Comparison of ENCODE assay signal across 10 mouse cellular contexts in genomic region chr8:71680471-71680870, GRCm38 (mm10). TPM values are rescaled to one million over a fixed set of nuclear protein-coding genes. Genes with fewer than 3 reads are reported as not detected.
DNase-seq lines count a peak whose midpoint lies in the region; ATAC-seq and TF ChIP-seq lines count a peak whose summit lies in the region.
"Had no signal": no experiment of that assay in that cellular context is flagged by ENCODE, and none has a peak within 500 bp of the region (broad histone marks: within the 10 kb centered on the region; RNA-seq: fewer than 3 reads in every experiment).

No protein-coding gene starts in this region.

- 4% methylated on average over 21 of the region's 21 CpGs for WGBS in forebrain, embryonic 13.5 days
- WGBS in forebrain, embryonic 11.5 days, result 4% methylated on average over 21 of the region's 21 CpGs
- 2% methylated on average over 21 of the region's 21 CpGs for WGBS in midbrain, embryonic 11.5 days
- 4% methylated on average over 21 of the region's 21 CpGs for WGBS in midbrain, embryonic 16.5 days
- 11% methylated on average over 21 of the region's 21 CpGs for WGBS in kidney, postnatal 0 days
- 14% methylated on average over 21 of the region's 21 CpGs for WGBS in neural tube, embryonic 15.5 days

- ATAC-seq in forebrain, embryonic 13.5 days, result no peak
- ATAC-seq in forebrain, embryonic 11.5 days (replicated peaks; ENCODE audit: low FRiP score), result no peak
- ATAC-seq in midbrain, embryonic 11.5 days (ENCODE audit: low FRiP score), result no peak
- ATAC-seq in midbrain, embryonic 16.5 days, result no peak
- ATAC-seq in kidney, postnatal 0 days (replicated peaks; ENCODE audit: low FRiP score, low read depth), result no peak
- ATAC-seq in neural tube, embryonic 15.5 days (ENCODE audit: low FRiP score), result no peak

- no peak overlapping the region for H3K9ac ChIP-seq in forebrain, embryonic 13.5 days
- no peak overlapping the region for H3K9ac ChIP-seq in forebrain, embryonic 11.5 days (ENCODE audit: low read length)
- no peak overlapping the region for H3K9ac ChIP-seq in midbrain, embryonic 11.5 days (ENCODE audit: low read length)
- no peak overlapping the region for H3K9ac ChIP-seq in midbrain, embryonic 16.5 days (ENCODE audit: low read depth, low read length)
- H3K9ac ChIP-seq in kidney, postnatal 0 days (ENCODE audit: low read depth, low read length), result no peak overlapping the region
- no peak overlapping the region for H3K9ac ChIP-seq in neural tube, embryonic 15.5 days (replicated peaks)

- no peak overlapping the region for H3K4me3 ChIP-seq in forebrain, embryonic 13.5 days
- no peak overlapping the region for H3K4me3 ChIP-seq in forebrain, embryonic 11.5 days (ENCODE audit: low read depth, low read length)
- no peak overlapping the region for H3K4me3 ChIP-seq in midbrain, embryonic 11.5 days (ENCODE audit: low read depth, low read length)
- no peak overlapping the region for H3K4me3 ChIP-seq in midbrain, embryonic 16.5 days (ENCODE audit: low read depth, low read length)
- H3K4me3 ChIP-seq in kidney, postnatal 0 days (replicated peaks; ENCODE audit: low read depth, low read length), result no peak overlapping the region
- 0 out of 2 replicates have a peak overlapping the region, but pooled peaks have one; percentile 3 for H3K4me3 ChIP-seq in neural tube, embryonic 15.5 days (replicated peaks)

- H3K9me3 ChIP-seq in forebrain, embryonic 13.5 days (replicated peaks), result no peaks in the 10 kb centered on the region
- H3K9me3 ChIP-seq in forebrain, embryonic 11.5 days (ENCODE audit: control insufficient read depth, low read length), result no peaks in the 10 kb centered on the region
- H3K9me3 ChIP-seq in midbrain, embryonic 11.5 days (ENCODE audit: control insufficient read depth, low read length), result no peaks in the 10 kb centered on the region
- no peaks in the 10 kb centered on the region for H3K9me3 ChIP-seq in midbrain, embryonic 16.5 days (replicated peaks; ENCODE audit: control insufficient read depth, low read length, poor library complexity, severe bottlenecking)
- H3K9me3 ChIP-seq in kidney, postnatal 0 days (replicated peaks; ENCODE audit: low read length), result no peaks in the 10 kb centered on the region
- no peaks in the 10 kb centered on the region for H3K9me3 ChIP-seq in neural tube, embryonic 15.5 days (replicated peaks)

- no peak for TF ChIP-seq CTCF in kidney, postnatal 0 days (IDR thresholded peaks at IDR 0.05; ENCODE audit: low read depth)

- no peak for DNase-seq in forebrain, embryonic 11.5 days (ENCODE audit: low spot score)
- peak; percentile 93 for DNase-seq in midbrain, embryonic 11.5 days (ENCODE audit: low spot score, missing footprints)
- no peak for DNase-seq in kidney, postnatal 0 days (ENCODE audit: low spot score)
- DNase-seq in c-Kit-positive CD71-positive TER-119-positive erythroid progenitor cells, embryonic 14.5 days (ENCODE audit: low spot score), result no peak
- no peak for DNase-seq in frontal cortex, adult 2 months (ENCODE audit: extremely low spot score in 1 of 2, low spot score in 1 of 2)
- DNase-seq: thymus, adult 18-20 months had no signal

- H3K27ac ChIP-seq in forebrain, embryonic 13.5 days, result no peak overlapping the region
- no peak overlapping the region for H3K27ac ChIP-seq in forebrain, embryonic 11.5 days (ENCODE audit: low read depth, low read length)
- no peak overlapping the region for H3K27ac ChIP-seq in midbrain, embryonic 11.5 days (ENCODE audit: low read depth, low read length)
- no peak overlapping the region for H3K27ac ChIP-seq in midbrain, embryonic 16.5 days (ENCODE audit: low read length)
- H3K27ac ChIP-seq in kidney, postnatal 0 days, result no peak overlapping the region
- no peak overlapping the region for H3K27ac ChIP-seq in neural tube, embryonic 15.5 days (replicated peaks)

- H3K4me1 ChIP-seq in forebrain, embryonic 13.5 days, result 0 out of 2 replicates have a peak, but pooled peaks cover 8% of the 10 kb centered on the region
- H3K4me1 ChIP-seq in forebrain, embryonic 11.5 days (replicated peaks; ENCODE audit: control insufficient read depth, insufficient read depth, low read length), result peaks cover 4% of the 10 kb centered on the region; the same call in 1 of the 2 replicates
- peaks cover 3% of the 10 kb centered on the region for H3K4me1 ChIP-seq in midbrain, embryonic 11.5 days (ENCODE audit: control insufficient read depth, insufficient read depth, low read length)
- peaks cover 13% of the 10 kb centered on the region for H3K4me1 ChIP-seq in midbrain, embryonic 16.5 days (ENCODE audit: control insufficient read depth, insufficient read depth, low read length)
- H3K4me1 ChIP-seq in kidney, postnatal 0 days (replicated peaks; ENCODE audit: insufficient read depth, low read length), result peaks cover 12% of the 10 kb centered on the region
- H3K4me1 ChIP-seq in neural tube, embryonic 15.5 days, result peaks cover 35% of the 10 kb centered on the region

- H3K4me2 ChIP-seq in forebrain, embryonic 13.5 days, result 0 out of 2 replicates have a peak overlapping the region, but pooled peaks have one; percentile 4
- no peak overlapping the region for H3K4me2 ChIP-seq in forebrain, embryonic 11.5 days (ENCODE audit: low read depth, low read length, severe bottlenecking)
- H3K4me2 ChIP-seq in midbrain, embryonic 11.5 days, result no peak overlapping the region
- no peak overlapping the region for H3K4me2 ChIP-seq in midbrain, embryonic 16.5 days (ENCODE audit: low read length)
- H3K4me2 ChIP-seq in kidney, postnatal 0 days (ENCODE audit: low read length), result peak overlapping the region; percentile 21
- H3K4me2 ChIP-seq in neural tube, embryonic 15.5 days, result peak overlapping the region; percentile 7; the same call in 1 of the 2 replicates

- no peaks in the 10 kb centered on the region for H3K36me3 ChIP-seq in forebrain, embryonic 13.5 days (ENCODE audit: poor library complexity, severe bottlenecking)
- H3K36me3 ChIP-seq in forebrain, embryonic 11.5 days (ENCODE audit: control insufficient read depth, insufficient read depth, low read length), result no peaks in the 10 kb centered on the region
- H3K36me3 ChIP-seq in midbrain, embryonic 11.5 days (ENCODE audit: control insufficient read depth, insufficient read depth, low read length), result no peaks in the 10 kb centered on the region
- no peaks in the 10 kb centered on the region for H3K36me3 ChIP-seq in midbrain, embryonic 16.5 days (ENCODE audit: control insufficient read depth, insufficient read depth, low read length)
- H3K36me3 ChIP-seq in kidney, postnatal 0 days (ENCODE audit: insufficient read depth, low read length), result no peaks in the 10 kb centered on the region
- H3K36me3 ChIP-seq in neural tube, embryonic 15.5 days, result no peaks in the 10 kb centered on the region

- peaks cover 95% of the 10 kb centered on the region for H3K27me3 ChIP-seq in forebrain, embryonic 13.5 days
- peaks cover 94% of the 10 kb centered on the region for H3K27me3 ChIP-seq in forebrain, embryonic 11.5 days (ENCODE audit: control insufficient read depth, insufficient read depth, low read length)
- H3K27me3 ChIP-seq in midbrain, embryonic 11.5 days (ENCODE audit: control insufficient read depth, insufficient read depth, low read length), result peaks cover 93% of the 10 kb centered on the region
- peaks cover 72% of the 10 kb centered on the region for H3K27me3 ChIP-seq in midbrain, embryonic 16.5 days (ENCODE audit: control insufficient read depth, insufficient read depth, low read depth, low read length)
- H3K27me3 ChIP-seq in kidney, postnatal 0 days (ENCODE audit: insufficient read depth, low read length), result peaks cover 63% of the 10 kb centered on the region
- peaks cover 95% of the 10 kb centered on the region for H3K27me3 ChIP-seq in neural tube, embryonic 15.5 days (replicated peaks)
- H3K27me3 ChIP-seq: CH12.LX had no signal

RNA-seq across cellular contexts. Expression of gene Jak3, which starts 4.4 kb away (rescaled TPM):
- polyA plus RNA-seq in forebrain, embryonic 13.5 days (2015; fragmentation: Nextera tagmentation; extraction: Ambion mirVana), result 1.6 and 1.7 TPM in 2 replicates
- polyA plus RNA-seq in forebrain, embryonic 11.5 days (2014; fragmentation: Nextera tagmentation; extraction: Ambion mirVana), result 2.3 TPM in 2 replicates
- 1.3 and 1.7 TPM in 2 replicates for polyA plus RNA-seq in midbrain, embryonic 11.5 days (2014; fragmentation: Nextera tagmentation; extraction: Ambion mirVana)
- 4.7 and 5.4 TPM in 2 replicates for polyA plus RNA-seq in midbrain, embryonic 16.5 days (2015; fragmentation: Nextera tagmentation; extraction: Ambion mirVana)
- 5.3 TPM in 2 replicates for polyA plus RNA-seq in kidney, postnatal 0 days (2015; fragmentation: Nextera tagmentation; extraction: Ambion mirVana)
- polyA plus RNA-seq in neural tube, embryonic 15.5 days (2015; fragmentation: Nextera tagmentation; extraction: Ambion mirVana), result 7.4 and 11.5 TPM in 2 replicates
- polyA plus RNA-seq in frontal cortex, adult 2 months (2012; rRNA removed), result 5.6 and 5.7 TPM in 2 replicates

RNA-seq across cellular contexts. Expression of gene Insl3, which starts 8.5 kb away (rescaled TPM):
- 0.47 TPM in 1 of 2 replicates, not detected in the other for polyA plus RNA-seq in forebrain, embryonic 13.5 days (2015; fragmentation: Nextera tagmentation; extraction: Ambion mirVana)
- polyA plus RNA-seq in forebrain, embryonic 11.5 days (2014; fragmentation: Nextera tagmentation; extraction: Ambion mirVana), result not detected in 2 replicates
- polyA plus RNA-seq in midbrain, embryonic 11.5 days (2014; fragmentation: Nextera tagmentation; extraction: Ambion mirVana), result 0.44 and 0.48 TPM in 2 replicates
- polyA plus RNA-seq in midbrain, embryonic 16.5 days (2015; fragmentation: Nextera tagmentation; extraction: Ambion mirVana), result 1.4 TPM in 1 of 2 replicates, not detected in the other
- polyA plus RNA-seq in kidney, postnatal 0 days (2015; fragmentation: Nextera tagmentation; extraction: Ambion mirVana), result 1.3 TPM in 2 replicates
- polyA plus RNA-seq in neural tube, embryonic 15.5 days (2015; fragmentation: Nextera tagmentation; extraction: Ambion mirVana), result 1.4 and 2.8 TPM in 2 replicates
- polyA plus RNA-seq in frontal cortex, adult 2 months (2012; rRNA removed), result 1.4 and 1.8 TPM in 2 replicates

RNA-seq across cellular contexts. Expression of gene Unc13a, which starts 8.9 kb away (rescaled TPM):
- polyA plus RNA-seq in forebrain, embryonic 13.5 days (2015; fragmentation: Nextera tagmentation; extraction: Ambion mirVana), result 13.0 and 15.8 TPM in 2 replicates
- 6.5 and 6.6 TPM in 2 replicates for polyA plus RNA-seq in forebrain, embryonic 11.5 days (2014; fragmentation: Nextera tagmentation; extraction: Ambion mirVana)
- polyA plus RNA-seq in midbrain, embryonic 11.5 days (2014; fragmentation: Nextera tagmentation; extraction: Ambion mirVana), result 5.4 and 6.5 TPM in 2 replicates
- 23.5 and 29.0 TPM in 2 replicates for polyA plus RNA-seq in midbrain, embryonic 16.5 days (2015; fragmentation: Nextera tagmentation; extraction: Ambion mirVana)
- 0.50 and 0.60 TPM in 2 replicates for polyA plus RNA-seq in kidney, postnatal 0 days (2015; fragmentation: Nextera tagmentation; extraction: Ambion mirVana)
- 18.1 and 22.2 TPM in 2 replicates for polyA plus RNA-seq in neural tube, embryonic 15.5 days (2015; fragmentation: Nextera tagmentation; extraction: Ambion mirVana)
- polyA plus RNA-seq in frontal cortex, adult 2 months (2012; rRNA removed), result 172 and 176 TPM in 2 replicates

RNA-seq across cellular contexts. Expression of gene B3gnt3, which starts 21.1 kb away (rescaled TPM):
- polyA plus RNA-seq in forebrain, embryonic 13.5 days (2015; fragmentation: Nextera tagmentation; extraction: Ambion mirVana), result 0.33 and 0.44 TPM in 2 replicates
- 0.51 and 0.64 TPM in 2 replicates for polyA plus RNA-seq in forebrain, embryonic 11.5 days (2014; fragmentation: Nextera tagmentation; extraction: Ambion mirVana)
- polyA plus RNA-seq in midbrain, embryonic 11.5 days (2014; fragmentation: Nextera tagmentation; extraction: Ambion mirVana), result 0.38 and 0.63 TPM in 2 replicates
- polyA plus RNA-seq in midbrain, embryonic 16.5 days (2015; fragmentation: Nextera tagmentation; extraction: Ambion mirVana), result 0.20 and 0.50 TPM in 2 replicates
- polyA plus RNA-seq in kidney, postnatal 0 days (2015; fragmentation: Nextera tagmentation; extraction: Ambion mirVana), result 4.3 TPM in 2 replicates
- polyA plus RNA-seq in neural tube, embryonic 15.5 days (2015; fragmentation: Nextera tagmentation; extraction: Ambion mirVana), result 0.56 and 1.3 TPM in 2 replicates
- polyA plus RNA-seq in frontal cortex, adult 2 months (2012; rRNA removed), result 0.71 and 1.0 TPM in 2 replicates

RNA-seq across cellular contexts. Expression of gene Fcho1, which starts 45.0 kb away (rescaled TPM):
- polyA plus RNA-seq in forebrain, embryonic 13.5 days (2015; fragmentation: Nextera tagmentation; extraction: Ambion mirVana), result 39.6 and 47.2 TPM in 2 replicates
- polyA plus RNA-seq in forebrain, embryonic 11.5 days (2014; fragmentation: Nextera tagmentation; extraction: Ambion mirVana), result 21.3 and 23.2 TPM in 2 replicates
- 12.9 and 15.3 TPM in 2 replicates for polyA plus RNA-seq in midbrain, embryonic 11.5 days (2014; fragmentation: Nextera tagmentation; extraction: Ambion mirVana)
- 88.4 and 107 TPM in 2 replicates for polyA plus RNA-seq in midbrain, embryonic 16.5 days (2015; fragmentation: Nextera tagmentation; extraction: Ambion mirVana)
- polyA plus RNA-seq in kidney, postnatal 0 days (2015; fragmentation: Nextera tagmentation; extraction: Ambion mirVana), result 3.4 and 4.1 TPM in 2 replicates
- 81.2 and 85.0 TPM in 2 replicates for polyA plus RNA-seq in neural tube, embryonic 15.5 days (2015; fragmentation: Nextera tagmentation; extraction: Ambion mirVana)
- 201 and 208 TPM in 2 replicates for polyA plus RNA-seq in frontal cortex, adult 2 months (2012; rRNA removed)

Comparison
In these comparisons a context has a peak if more than half of its experiments do, and no peak if none do; other contexts are left out.
1. H3K4me2 ChIP-seq: peak in forebrain, embryonic 13.5 days (single experiment), kidney, postnatal 0 days (single experiment) and neural tube, embryonic 15.5 days (single experiment); none in forebrain, embryonic 11.5 days (single experiment), midbrain, embryonic 11.5 days (single experiment) and midbrain, embryonic 16.5 days (single experiment).